Mouse (Mus musculus): ENCODE results near the gene Abcf3. TPM values are rescaled to one million over a fixed set of nuclear protein-coding genes. Genes with fewer than 3 reads are reported as not detected.

Gene Abcf3
- polyA plus RNA-seq, 1 experiment from 2014 or later, result 54.0 TPM

DNA sequence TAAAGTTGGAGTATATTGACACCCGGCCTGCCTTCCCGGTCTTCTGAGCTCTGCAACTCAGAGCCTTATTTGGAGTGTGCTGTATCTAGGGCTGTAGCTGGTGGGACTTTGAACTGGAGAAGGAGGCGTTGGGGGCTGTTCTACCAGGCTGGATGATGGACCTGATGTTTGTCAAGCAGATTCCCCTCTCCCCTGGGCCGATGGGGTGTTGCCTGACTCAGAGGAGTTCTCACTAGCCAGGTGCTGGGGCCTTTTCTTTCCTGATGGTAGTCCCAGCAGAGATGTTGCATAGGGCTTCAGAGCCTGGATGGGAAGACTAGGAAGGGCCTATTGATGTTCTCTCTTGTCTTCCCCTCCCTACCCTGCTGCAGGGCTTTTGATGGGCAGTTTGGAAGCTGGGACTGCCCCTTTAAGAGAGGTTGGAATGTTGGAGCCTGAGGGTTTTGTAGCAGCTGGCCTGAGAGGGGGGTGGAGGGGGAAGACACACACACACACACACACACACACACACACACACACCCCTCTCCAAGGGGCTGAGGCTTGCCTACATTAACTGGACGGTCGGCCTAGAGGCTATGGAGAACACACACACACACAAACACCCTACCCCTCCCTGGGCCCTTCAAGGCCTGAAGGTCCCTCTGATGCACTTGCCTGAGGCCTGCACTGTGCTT, 30.5 kb upstream of the Abcf3 start:
- 3% methylated on average over 6 of the region's 6 CpGs for WGBS
- Histone ChIP-seq H3K27ac (ENCODE audit: low read length) (peak overlapping the region; percentile 93), H3K36me3 (ENCODE audit: control insufficient read depth, insufficient read depth) (peaks cover 13% of the 10 kb centered on the region; the same call in 1 of the 2 replicates), H3K9ac (ENCODE audit: low read length) (peak overlapping the region; percentile 100), H3K4me2 (ENCODE audit: low read depth, low read length) (peak overlapping the region; percentile 81), H3K4me3 (ENCODE audit: low read length) (peak overlapping the region; percentile 96), H3K4me1 (ENCODE audit: control insufficient read depth, insufficient read depth, low read length) (peaks cover 22% of the 10 kb centered on the region), H3K9me3 (replicated peaks; ENCODE audit: control insufficient read depth, low read length) (no peaks in the 10 kb centered on the region), H3K27me3 (ENCODE audit: control insufficient read depth, insufficient read depth, low read length) (no peaks in the 10 kb centered on the region)
- peak; percentile 23; the same call in 1 of the 2 replicates for ATAC-seq (replicated peaks; ENCODE audit: extremely low read depth, insufficient read depth, low FRiP score)

DNA sequence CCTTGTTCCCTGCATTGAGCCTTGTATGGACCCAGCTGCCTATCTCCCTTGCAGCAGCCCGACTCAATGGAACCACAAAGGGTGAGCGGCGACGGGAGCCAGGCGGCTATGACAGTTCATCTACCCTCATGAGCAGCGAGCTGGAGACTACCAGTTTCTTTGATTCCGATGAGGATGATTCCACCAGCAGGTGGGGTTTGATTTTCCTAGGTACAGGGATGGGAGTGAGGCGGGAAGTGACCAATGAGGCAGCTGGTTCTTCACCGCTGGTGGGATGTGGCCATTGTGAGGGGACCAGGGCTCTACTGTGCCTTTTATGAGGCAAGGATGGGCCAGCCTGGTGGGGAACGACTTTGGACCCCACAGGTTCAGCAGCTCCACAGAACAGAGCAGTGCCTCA, 24.5 kb upstream of the Abcf3 start:
- H3K27me3 ChIP-seq (ENCODE audit: control insufficient read depth, insufficient read depth, low read length), result no peaks in the 10 kb centered on the region
- 85% methylated on average over 10 of the region's 10 CpGs for WGBS

DNA sequence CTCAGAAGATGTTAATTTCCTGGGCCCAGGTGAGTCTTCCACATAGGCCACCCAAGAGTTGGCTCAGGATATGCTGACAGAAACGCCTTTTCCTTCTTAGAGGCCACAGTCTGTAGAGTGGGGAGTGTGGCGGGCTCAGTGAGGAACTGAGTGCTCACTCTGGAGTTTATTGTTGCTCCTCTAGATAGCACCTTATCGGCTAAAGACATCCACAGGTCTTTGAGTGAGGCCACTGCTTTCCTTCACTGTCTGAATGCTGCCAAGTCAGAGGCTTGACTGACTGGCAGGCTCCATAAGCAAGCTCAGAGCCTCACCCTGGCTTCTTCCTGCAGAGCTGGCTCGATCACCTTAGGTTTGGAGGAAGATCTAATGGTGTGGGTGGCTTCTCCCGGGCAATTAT, 19.6 kb upstream of the Abcf3 start:
- Histone ChIP-seq H3K4me2 (ENCODE audit: low read depth, low read length) (no peak overlapping the region), H3K4me3 (ENCODE audit: low read length) (no peak overlapping the region), H3K9ac (ENCODE audit: low read length) (no peak overlapping the region), H3K4me1 (ENCODE audit: control insufficient read depth, insufficient read depth, low read length) (no peaks in the 10 kb centered on the region), H3K27me3 (ENCODE audit: control insufficient read depth, insufficient read depth, low read length) (no peaks in the 10 kb centered on the region), H3K27ac (ENCODE audit: low read length) (no peak overlapping the region), H3K9me3 (replicated peaks; ENCODE audit: control insufficient read depth, low read length) (no peaks in the 10 kb centered on the region), H3K36me3 (ENCODE audit: control insufficient read depth, insufficient read depth) (peaks cover 76% of the 10 kb centered on the region)
- ATAC-seq (replicated peaks; ENCODE audit: extremely low read depth, insufficient read depth, low FRiP score), result no peak
- 89% methylated on average over 5 of the region's 5 CpGs for WGBS

More for the DNA sequence above, 24.5 kb upstream of the Abcf3 start:
- no peak for ATAC-seq (replicated peaks; ENCODE audit: extremely low read depth, insufficient read depth, low FRiP score)
- no peak overlapping the region for H3K27ac ChIP-seq (ENCODE audit: low read length)
- H3K4me3 ChIP-seq (ENCODE audit: low read length), result no peak overlapping the region
- H3K36me3 ChIP-seq (ENCODE audit: control insufficient read depth, insufficient read depth), result peaks cover 66% of the 10 kb centered on the region
- peaks cover 10% of the 10 kb centered on the region for H3K4me1 ChIP-seq (ENCODE audit: control insufficient read depth, insufficient read depth, low read length)
- H3K9me3 ChIP-seq (replicated peaks; ENCODE audit: control insufficient read depth, low read length), result no peaks in the 10 kb centered on the region
- no peak overlapping the region for H3K9ac ChIP-seq (ENCODE audit: low read length)
- H3K4me2 ChIP-seq (ENCODE audit: low read depth, low read length), result no peak overlapping the region

DNA sequence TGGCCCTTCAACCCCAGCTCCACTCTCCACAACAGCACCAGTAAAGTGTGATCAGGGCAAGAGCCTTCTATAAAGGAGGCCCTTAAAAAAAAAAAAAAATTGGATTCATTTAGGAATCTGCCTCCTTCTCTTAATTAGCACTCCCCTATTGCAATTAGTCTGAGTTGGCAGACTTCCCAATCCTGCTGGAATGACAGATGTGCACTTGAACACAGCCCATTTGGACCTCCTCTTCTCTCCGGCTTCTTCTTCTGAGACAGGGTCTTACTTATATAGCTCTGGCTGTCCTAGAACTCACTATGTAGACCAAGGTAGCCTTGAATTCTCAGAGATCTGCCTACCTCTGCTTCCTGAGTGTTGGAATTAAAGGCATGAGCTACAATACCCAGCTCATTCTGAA, 19.0 kb upstream of the Abcf3 start:
- H3K36me3 ChIP-seq (ENCODE audit: control insufficient read depth, insufficient read depth), result peaks cover 72% of the 10 kb centered on the region
- H3K9ac ChIP-seq (ENCODE audit: low read length), result no peak overlapping the region
- no peaks in the 10 kb centered on the region for H3K9me3 ChIP-seq (replicated peaks; ENCODE audit: control insufficient read depth, low read length)
- ATAC-seq (replicated peaks; ENCODE audit: extremely low read depth, insufficient read depth, low FRiP score), result no peak
- WGBS, result 70% methylated on average over 1 of the region's 1 CpGs
- H3K27ac ChIP-seq (ENCODE audit: low read length), result no peak overlapping the region
- no peaks in the 10 kb centered on the region for H3K4me1 ChIP-seq (ENCODE audit: control insufficient read depth, insufficient read depth, low read length)
- no peaks in the 10 kb centered on the region for H3K27me3 ChIP-seq (ENCODE audit: control insufficient read depth, insufficient read depth, low read length)
- H3K4me2 ChIP-seq (ENCODE audit: low read depth, low read length), result no peak overlapping the region
- H3K4me3 ChIP-seq (ENCODE audit: low read length), result no peak overlapping the region

DNA sequence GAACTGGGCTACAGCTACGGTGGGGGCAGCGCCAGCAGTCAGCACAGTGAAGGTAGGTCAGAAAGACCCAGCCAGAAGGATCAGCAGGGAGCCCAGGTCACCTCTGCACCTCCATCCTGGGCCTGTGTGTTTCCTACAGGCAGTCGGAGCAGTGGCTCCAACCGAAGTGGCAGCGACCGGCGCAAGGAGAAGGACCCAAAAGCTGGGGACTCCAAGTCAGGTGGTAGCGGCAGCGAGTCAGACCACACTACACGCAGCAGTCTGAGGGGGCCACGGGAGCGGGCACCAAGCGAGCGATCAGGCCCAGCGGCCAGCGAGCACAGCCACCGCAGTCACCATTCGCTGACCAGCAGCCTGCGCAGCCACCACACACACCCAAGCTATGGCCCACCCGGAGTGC, 17.4 kb upstream of the Abcf3 start:
- Histone ChIP-seq H3K27me3 (ENCODE audit: control insufficient read depth, insufficient read depth, low read length) (no peaks in the 10 kb centered on the region), H3K4me3 (ENCODE audit: low read length) (no peak overlapping the region), H3K4me2 (ENCODE audit: low read depth, low read length) (no peak overlapping the region), H3K27ac (ENCODE audit: low read length) (no peak overlapping the region), H3K9ac (ENCODE audit: low read length) (no peak overlapping the region), H3K9me3 (replicated peaks; ENCODE audit: control insufficient read depth, low read length) (no peaks in the 10 kb centered on the region), H3K4me1 (ENCODE audit: control insufficient read depth, insufficient read depth, low read length) (peaks cover under 1% of the 10 kb centered on the region; the same call in 1 of the 2 replicates), H3K36me3 (ENCODE audit: control insufficient read depth, insufficient read depth) (peaks cover 60% of the 10 kb centered on the region)
- 90% methylated on average over 20 of the region's 20 CpGs for WGBS
- ATAC-seq (replicated peaks; ENCODE audit: extremely low read depth, insufficient read depth, low FRiP score), result no peak

DNA sequence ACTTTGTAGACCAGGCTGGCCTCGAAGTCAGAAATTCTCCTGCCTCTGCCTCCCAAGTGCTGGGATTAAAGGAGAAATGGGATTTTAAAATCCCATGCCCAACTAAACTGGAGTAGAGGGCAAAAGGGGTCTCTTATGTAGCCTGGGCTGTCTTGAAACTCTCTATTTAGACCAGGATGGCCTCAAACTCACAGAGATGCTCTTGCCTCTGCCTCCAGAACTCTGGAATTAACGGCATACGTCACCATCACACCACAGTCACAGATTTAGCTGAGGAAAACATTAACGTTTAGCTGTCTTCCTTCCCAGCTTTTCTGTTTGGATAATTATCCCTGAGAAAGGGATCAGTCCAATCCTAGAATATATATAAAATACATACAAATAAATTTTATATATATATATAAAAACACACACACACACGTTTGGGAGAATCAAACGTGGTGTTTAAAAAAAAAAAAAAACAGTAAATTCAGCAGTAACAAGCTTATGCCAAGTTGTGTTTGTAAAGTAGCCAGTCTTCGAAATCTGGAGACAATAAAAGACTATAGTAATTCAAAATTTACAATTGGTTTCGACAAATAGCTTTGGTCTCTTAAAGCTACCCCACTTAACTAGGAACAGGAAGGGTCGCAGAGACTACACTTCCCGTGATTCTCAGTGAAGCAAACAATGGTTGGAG, 13.6 kb upstream of the Abcf3 start:
- H3K27me3 ChIP-seq (ENCODE audit: control insufficient read depth, insufficient read depth, low read length), result no peaks in the 10 kb centered on the region
- H3K9me3 ChIP-seq (replicated peaks; ENCODE audit: control insufficient read depth, low read length), result no peaks in the 10 kb centered on the region
- H3K9ac ChIP-seq (ENCODE audit: low read length), result no peak overlapping the region
- no peak overlapping the region for H3K4me3 ChIP-seq (ENCODE audit: low read length)
- H3K4me1 ChIP-seq (ENCODE audit: control insufficient read depth, insufficient read depth, low read length), result peaks cover 22% of the 10 kb centered on the region
- no peak overlapping the region for H3K27ac ChIP-seq (ENCODE audit: low read length)
- H3K4me2 ChIP-seq (ENCODE audit: low read depth, low read length), result 0 out of 2 replicates have a peak overlapping the region, but pooled peaks have one; percentile 20
- ATAC-seq (replicated peaks; ENCODE audit: extremely low read depth, insufficient read depth, low FRiP score), result no peak
- peaks cover 44% of the 10 kb centered on the region for H3K36me3 ChIP-seq (ENCODE audit: control insufficient read depth, insufficient read depth)
- WGBS, result 44% methylated on average over 10 of the region's 10 CpGs

DNA sequence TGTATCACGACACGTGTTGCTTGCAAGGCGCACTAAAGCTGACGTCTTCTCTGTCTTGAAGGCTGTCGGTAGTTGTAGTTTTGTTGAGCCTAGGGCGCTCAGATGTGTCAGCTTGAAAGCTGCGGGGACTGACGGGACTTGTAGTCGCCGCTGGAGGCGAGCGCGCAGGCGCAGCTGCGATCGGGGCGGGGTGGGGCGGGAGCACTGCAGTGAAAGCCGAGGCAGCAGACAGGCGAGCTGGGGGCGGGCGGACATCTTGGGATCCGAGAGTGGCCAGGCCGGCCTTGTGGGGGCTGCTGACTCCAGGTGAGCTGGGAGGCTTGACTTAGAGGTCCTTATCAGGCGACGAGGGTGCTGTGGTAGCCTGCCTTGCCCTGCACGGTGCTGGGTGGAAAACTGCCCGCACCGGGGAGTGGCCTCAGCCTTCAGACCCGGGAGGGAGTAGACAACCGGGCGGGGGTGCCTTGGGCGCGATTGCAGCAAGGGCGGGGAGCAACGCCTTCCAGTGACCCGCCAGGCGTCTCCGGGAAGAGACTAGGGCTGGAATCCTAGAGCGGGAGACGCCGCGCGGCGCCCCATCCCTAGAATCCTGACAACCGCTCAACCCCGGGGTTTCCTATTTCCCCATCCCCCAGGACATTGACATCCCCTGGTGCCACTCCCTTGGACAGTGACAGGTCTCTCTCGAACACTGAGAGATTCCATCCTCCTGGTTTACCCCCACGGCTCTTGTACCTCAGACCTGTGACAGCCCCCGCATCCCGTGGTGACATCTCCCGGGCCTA, 12.9 kb upstream of the Abcf3 start, which contains the start of gene Ap2m1:
Gene Ap2m1 (plus strand): TSS at position 183 of the 785 bp plus-strand sequence.
- H3K27ac ChIP-seq (ENCODE audit: low read length), result peak within 1 kb of the TSS; percentile 92
- no peaks in the 10 kb centered on the region for H3K27me3 ChIP-seq (ENCODE audit: control insufficient read depth, insufficient read depth, low read length)
- peak within 1 kb of the TSS; percentile 82 for H3K4me2 ChIP-seq (ENCODE audit: low read depth, low read length)
- H3K36me3 ChIP-seq (ENCODE audit: control insufficient read depth, insufficient read depth), result peaks cover 51% of the 10 kb centered on the region
- no peaks in the 10 kb centered on the region for H3K9me3 ChIP-seq (replicated peaks; ENCODE audit: control insufficient read depth, low read length)
- peak within 1 kb of the TSS; percentile 89 for H3K4me3 ChIP-seq (ENCODE audit: low read length)
- WGBS, result under 1% methylated on average over 52 of the region's 52 CpGs
- peak within 1 kb of the TSS; percentile 98 for H3K9ac ChIP-seq (ENCODE audit: low read length)
- H3K4me1 ChIP-seq (ENCODE audit: control insufficient read depth, insufficient read depth, low read length), result peaks cover 22% of the 10 kb centered on the region
- ATAC-seq (replicated peaks; ENCODE audit: extremely low read depth, insufficient read depth, low FRiP score), result peak; percentile 97

DNA sequence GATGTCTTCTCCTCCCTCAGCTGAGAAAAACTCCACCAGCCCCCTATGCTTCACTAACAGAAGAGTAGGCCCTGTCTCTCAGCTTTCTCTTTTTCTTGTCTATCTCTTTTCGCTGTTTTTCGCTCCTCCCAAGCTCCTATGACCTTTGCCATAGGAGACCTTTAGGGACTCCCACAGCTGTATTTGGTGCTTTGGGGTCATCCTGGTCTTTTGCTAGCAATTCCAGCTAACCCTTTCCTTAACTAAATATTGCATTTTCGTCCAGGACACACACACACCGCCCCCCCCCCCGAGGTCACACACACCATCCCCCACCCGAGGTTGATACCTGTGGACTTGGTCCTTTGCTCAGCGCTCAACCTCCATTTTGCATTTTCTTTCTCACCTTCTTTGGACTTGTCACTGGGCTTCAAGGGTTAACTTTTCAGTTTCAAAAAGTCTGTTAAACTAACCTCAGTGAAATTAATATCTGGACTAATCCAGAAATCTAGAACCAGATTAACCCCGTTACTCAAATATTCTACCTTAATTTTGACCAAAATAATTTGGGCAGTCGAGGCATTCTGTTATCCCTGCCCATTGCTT, 12.2 kb upstream of the Abcf3 start:
- no peak for ATAC-seq (replicated peaks; ENCODE audit: extremely low read depth, insufficient read depth, low FRiP score)
- no peaks in the 10 kb centered on the region for H3K9me3 ChIP-seq (replicated peaks; ENCODE audit: control insufficient read depth, low read length)
- H3K27ac ChIP-seq (ENCODE audit: low read length), result peak overlapping the region; percentile 92
- H3K36me3 ChIP-seq (ENCODE audit: control insufficient read depth, insufficient read depth), result peaks cover 52% of the 10 kb centered on the region
- no peaks in the 10 kb centered on the region for H3K27me3 ChIP-seq (ENCODE audit: control insufficient read depth, insufficient read depth, low read length)
- WGBS, result 26% methylated on average over 9 of the region's 9 CpGs
- H3K4me3 ChIP-seq (ENCODE audit: low read length), result peak overlapping the region; percentile 89
- H3K4me2 ChIP-seq (ENCODE audit: low read depth, low read length), result peak overlapping the region; percentile 82
- peaks cover 22% of the 10 kb centered on the region for H3K4me1 ChIP-seq (ENCODE audit: control insufficient read depth, insufficient read depth, low read length)
- peak overlapping the region; percentile 98 for H3K9ac ChIP-seq (ENCODE audit: low read length)
